Mouse (Mus musculus): ENCODE data around the gene Macc1. TPM values are rescaled to one million over a fixed set of nuclear protein-coding genes. Genes with fewer than 3 reads are reported as not detected.
A peak's percentile ranks its signal among the peaks of the same experiment; 100 is the strongest.

Macc1 gene
- polyA plus RNA-seq, 1 experiment from 2014 or later: 0.09 TPM

DNA sequence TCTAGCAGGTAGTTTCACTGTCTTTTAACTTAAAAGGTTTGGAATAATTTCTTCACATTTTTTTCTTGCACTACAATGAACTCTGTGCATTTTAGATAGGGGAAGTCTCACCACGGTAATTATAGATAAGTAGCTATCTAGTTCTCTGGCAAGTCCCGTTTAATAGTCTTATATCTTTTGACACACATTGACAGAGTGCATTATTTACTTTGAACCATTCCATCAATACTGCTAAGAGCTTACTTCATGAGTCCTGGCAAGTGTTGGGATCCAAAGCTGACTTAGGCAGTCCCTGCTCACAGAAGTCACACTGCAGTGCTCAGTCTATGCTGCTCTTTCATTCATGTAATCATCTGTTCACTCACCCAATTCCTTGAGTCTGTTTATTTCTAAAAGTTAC, 111.7 kb downstream of the Macc1 start:
- in situ Hi-C loops (cut with MboI; ENCODE audit: low pct_unique_long_range_greater_than_20kb): loop anchor here (5.0 to 10.0 kb wide), 2 partner anchors 42 to 191 kb away; partner anchors contain the start of gene Itgb8
- TF ChIP-seq CTCF (IDR thresholded peaks at IDR 0.05): no peak
- ChIA-PET CTCF (interaction anchor here (1.0 to 3.7 kb wide), 9 partner anchors 17 to 494 kb away, joined by 3 to 17 read pairs (median 5); no protein-coding TSS in a partner anchor), POLR2A (no interaction called here)
- no peaks in the 10 kb centered on the region for H3K27me3 ChIP-seq
- ATAC-seq (peak; percentile 72), DNase-seq (ENCODE audit: low read depth, low spot score) (no peak)

DNA sequence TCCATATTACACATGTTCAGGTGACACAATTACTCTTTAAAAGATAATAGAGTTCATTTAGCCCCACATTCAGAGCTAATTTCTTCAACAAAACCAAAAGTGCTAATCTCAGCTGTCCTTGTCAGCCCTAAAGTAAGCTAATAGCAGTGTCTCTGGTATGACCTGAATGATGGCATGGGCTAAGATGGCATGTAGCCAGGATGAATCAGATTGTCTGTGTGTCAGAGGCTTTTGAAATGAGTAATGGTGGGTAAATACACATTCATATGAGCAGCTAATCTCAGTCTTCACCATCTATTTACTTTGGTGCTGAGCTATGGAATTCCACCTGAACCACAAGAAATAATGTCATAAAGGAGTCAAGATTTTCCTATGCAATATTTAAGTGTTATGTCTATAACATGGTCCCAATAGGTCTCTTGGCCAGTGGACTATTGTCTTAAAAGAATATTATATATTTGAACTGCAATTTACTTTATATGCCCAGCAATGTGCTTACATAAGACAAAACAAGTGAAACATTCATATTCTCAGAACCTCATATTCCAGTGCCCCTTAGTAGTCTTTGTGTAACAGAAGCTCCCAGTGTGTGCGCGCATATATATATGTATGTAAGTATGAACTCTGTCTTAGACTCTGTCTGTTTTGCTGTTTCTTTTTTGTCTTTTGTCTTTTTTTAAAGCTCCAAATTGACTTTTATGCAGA, 112.3 kb downstream of the Macc1 start:
- in situ Hi-C loops (cut with MboI; ENCODE audit: low pct_unique_long_range_greater_than_20kb): loop anchor here (5.0 to 10.0 kb wide), 2 partner anchors 41 to 192 kb away; partner anchors contain the start of gene Itgb8
- CTCF ChIA-PET: interaction anchor here (1.0 to 3.7 kb wide), 12 partner anchors 9 to 495 kb away, joined by 3 to 17 read pairs (median 5); no protein-coding TSS in a partner anchor

DNA sequence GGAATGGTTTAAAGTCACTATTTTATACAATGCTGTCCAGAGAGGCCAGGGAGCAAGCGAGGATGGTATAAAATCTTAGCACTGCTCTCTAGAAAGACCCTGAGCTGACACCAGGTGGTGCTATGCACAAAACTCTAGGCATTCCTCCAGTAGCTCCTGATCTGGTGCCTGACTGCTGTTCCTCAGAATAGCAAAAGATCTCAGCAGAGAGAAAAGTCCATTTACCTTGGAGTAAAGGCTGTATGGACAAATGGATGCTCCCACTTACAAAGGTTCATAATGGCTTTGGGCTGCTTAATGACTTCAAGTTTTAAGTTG, 112.8 kb downstream of the Macc1 start:
- peak; percentile 87 for ATAC-seq
- DNase-seq (ENCODE audit: low read depth, low spot score): no peak
- POLR2A ChIA-PET: no interaction called here
- TF ChIP-seq CTCF (IDR thresholded peaks at IDR 0.05): peak; percentile 83
- no peaks in the 10 kb centered on the region for H3K27me3 ChIP-seq
- in situ Hi-C loops (cut with MboI; ENCODE audit: low pct_unique_long_range_greater_than_20kb): loop anchor here (5.0 to 10.0 kb wide), 2 partner anchors 40 to 192 kb away; partner anchors contain the start of gene Itgb8
- CTCF ChIA-PET: interaction anchor here (1.0 to 3.7 kb wide), 12 partner anchors 8 to 495 kb away, joined by 3 to 17 read pairs (median 5); no protein-coding TSS in a partner anchor

More for the DNA sequence above, 112.3 kb downstream of the Macc1 start:
- ATAC-seq: peak; percentile 70
- DNase-seq (ENCODE audit: low read depth, low spot score): peak; percentile 53
- TF ChIP-seq CTCF (IDR thresholded peaks at IDR 0.05): no peak
- POLR2A ChIA-PET: no interaction called here
- H3K27me3 ChIP-seq: no peaks in the 10 kb centered on the region

DNA sequence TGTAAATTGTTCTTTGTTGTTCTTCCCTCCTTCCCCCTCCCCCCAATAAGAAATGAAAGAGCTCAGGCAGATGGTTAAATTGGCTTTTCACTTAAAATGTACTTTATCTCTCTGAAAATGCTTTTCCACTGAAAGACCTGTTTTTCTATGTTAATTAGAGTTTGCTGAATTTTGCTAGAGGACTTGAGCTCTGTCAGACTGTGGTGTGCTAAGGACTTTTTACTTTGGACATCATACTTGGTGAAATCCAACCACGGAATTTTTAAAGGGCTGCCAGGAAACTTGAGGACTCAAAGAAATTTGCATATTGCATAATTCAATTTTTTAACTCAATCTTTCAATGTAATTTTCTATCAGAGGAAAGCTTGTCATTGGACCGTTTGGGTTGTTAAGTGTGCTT, 126.7 kb downstream of the Macc1 start:
- CTCF ChIA-PET: no interaction called here
- ATAC-seq: peak; percentile 76
- TF ChIP-seq CTCF (IDR thresholded peaks at IDR 0.05): no peak
- DNase-seq (ENCODE audit: low read depth, low spot score): no peak
- H3K27me3 ChIP-seq: no peaks in the 10 kb centered on the region
- in situ Hi-C loops (cut with MboI; ENCODE audit: low pct_unique_long_range_greater_than_20kb): no loop called here
- POLR2A ChIA-PET: interaction anchor here (0.6 kb wide), 1 partner anchor 278 kb away, joined by 3 read pairs; no protein-coding TSS in a partner anchor

DNA sequence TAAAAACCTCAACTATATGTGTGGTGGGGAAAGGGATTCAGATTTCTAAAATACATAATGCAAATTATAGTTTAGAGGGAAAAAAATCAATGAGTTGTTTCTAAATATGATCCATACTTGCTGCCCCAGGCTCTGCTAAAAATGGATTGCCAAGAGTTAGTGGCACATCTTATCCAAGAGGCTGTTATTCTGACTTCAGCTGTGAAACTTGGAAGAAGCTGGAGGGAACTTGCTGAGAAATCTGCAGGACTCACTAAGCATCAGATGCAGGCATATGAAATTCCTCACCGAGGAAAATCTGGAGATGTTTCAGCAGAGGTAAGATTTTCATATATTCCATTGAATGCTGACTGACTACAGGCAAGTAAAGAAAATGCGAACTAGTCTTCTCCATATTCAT, 136.0 kb downstream of the Macc1 start:
- ATAC-seq (no peak), DNase-seq (ENCODE audit: low read depth, low spot score) (no peak)
- ChIA-PET POLR2A (no interaction called here), CTCF (no interaction called here)
- H3K27me3 ChIP-seq: no peaks in the 10 kb centered on the region
- in situ Hi-C loops (cut with MboI; ENCODE audit: low pct_unique_long_range_greater_than_20kb): no loop called here
- no peak for TF ChIP-seq CTCF (IDR thresholded peaks at IDR 0.05)

DNA sequence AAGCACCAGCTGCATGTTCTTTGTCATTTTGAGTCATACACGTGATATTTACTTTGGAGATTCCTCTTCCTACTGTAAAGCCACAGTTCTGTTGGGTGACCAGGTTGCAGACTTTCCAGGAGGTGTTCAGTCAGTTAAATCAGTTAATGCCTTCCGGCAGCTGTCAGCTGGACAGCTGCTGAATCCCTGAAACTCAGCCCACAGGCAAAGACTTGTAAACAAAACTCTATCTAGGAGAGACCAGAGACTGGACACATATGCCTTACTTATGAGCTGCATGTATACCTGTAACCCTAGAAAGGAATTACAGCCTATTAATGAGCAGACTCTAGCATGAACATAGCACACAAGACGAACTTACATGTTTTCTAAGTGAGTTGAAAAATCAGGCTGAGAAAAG, 137.2 kb downstream of the Macc1 start:
- no peaks in the 10 kb centered on the region for H3K27me3 ChIP-seq
- ChIA-PET CTCF (interaction anchor here (1.6 kb wide), 1 partner anchor 25 kb away, joined by 5 read pairs; no protein-coding TSS in a partner anchor), POLR2A (no interaction called here)
- TF ChIP-seq CTCF (IDR thresholded peaks at IDR 0.05): no peak
- no peak for ATAC-seq
- no peak for DNase-seq (ENCODE audit: low read depth, low spot score)
- in situ Hi-C loops (cut with MboI; ENCODE audit: low pct_unique_long_range_greater_than_20kb): no loop called here

DNA sequence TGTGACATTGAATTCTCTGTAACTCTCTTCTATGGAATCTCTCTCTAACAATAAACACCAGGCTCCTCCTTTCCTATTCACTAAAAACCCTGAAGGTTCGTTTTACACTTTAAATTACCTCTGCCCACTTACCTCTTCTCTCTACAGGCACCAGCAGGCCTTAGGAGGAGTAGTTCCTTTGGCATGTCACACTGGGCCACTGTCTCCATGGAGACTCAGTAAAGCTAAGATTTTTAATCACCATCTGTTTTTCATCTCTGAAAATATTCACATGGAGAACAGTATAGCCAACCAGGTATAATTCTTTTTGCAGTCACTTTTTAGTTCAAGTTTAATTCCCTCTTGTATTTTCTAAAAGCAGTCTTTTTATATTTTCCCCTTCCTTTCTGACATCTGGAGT, 140.0 kb downstream of the Macc1 start:
- TF ChIP-seq CTCF (IDR thresholded peaks at IDR 0.05): no peak
- no peaks in the 10 kb centered on the region for H3K27me3 ChIP-seq
- CTCF ChIA-PET: no interaction called here
- DNase-seq (ENCODE audit: low read depth, low spot score): no peak
- in situ Hi-C loops (cut with MboI; ENCODE audit: low pct_unique_long_range_greater_than_20kb): no loop called here
- POLR2A ChIA-PET: no interaction called here
- no peak for ATAC-seq

DNA sequence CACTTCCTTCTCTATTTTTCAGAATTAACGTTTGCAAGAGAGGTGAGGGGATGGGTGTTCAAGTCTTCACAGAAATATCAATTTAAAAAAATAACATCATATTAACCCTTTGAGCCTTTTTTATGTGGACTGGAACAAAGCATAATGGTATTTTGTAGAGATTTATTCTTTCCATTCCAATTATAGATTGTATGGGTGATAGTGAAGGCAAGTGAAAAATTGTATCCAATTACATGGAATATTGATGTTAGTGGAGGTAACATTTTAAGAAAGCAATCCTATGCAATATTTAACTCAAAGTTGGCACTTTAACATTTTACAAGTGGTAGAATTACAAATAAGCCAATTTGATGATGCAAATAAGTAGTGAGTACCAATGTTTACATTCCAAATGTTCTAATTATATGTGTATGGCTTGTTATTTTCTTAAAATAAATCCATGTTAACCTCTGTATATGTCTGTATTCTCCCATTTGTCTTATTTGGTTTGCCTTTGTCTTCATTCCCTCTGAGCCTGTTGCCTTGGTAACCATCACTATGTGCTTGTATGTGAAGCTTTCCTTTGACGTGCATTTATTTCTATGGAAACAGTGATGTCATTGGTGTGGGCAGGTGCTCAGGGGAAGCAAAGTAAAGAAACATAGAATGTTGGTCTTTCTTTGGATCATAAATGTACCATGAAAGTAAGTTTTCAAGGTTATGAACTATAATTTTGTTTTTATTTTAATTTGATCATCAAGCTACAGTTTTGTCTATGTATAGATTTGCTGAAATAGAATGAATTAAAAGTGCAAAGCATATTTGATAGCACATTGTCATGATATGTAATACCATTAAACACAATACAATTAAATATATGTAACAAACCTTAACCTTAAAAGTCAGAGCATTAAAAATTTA, 150.2 kb downstream of the Macc1 start:
- in situ Hi-C loops (cut with MboI; ENCODE audit: low pct_unique_long_range_greater_than_20kb): no loop called here
- ChIA-PET CTCF (no interaction called here), POLR2A (no interaction called here)
- H3K27me3 ChIP-seq: no peaks in the 10 kb centered on the region
- DNase-seq (ENCODE audit: low read depth, low spot score) (no peak), ATAC-seq (no peak)
- TF ChIP-seq CTCF (IDR thresholded peaks at IDR 0.05): no peak

DNA sequence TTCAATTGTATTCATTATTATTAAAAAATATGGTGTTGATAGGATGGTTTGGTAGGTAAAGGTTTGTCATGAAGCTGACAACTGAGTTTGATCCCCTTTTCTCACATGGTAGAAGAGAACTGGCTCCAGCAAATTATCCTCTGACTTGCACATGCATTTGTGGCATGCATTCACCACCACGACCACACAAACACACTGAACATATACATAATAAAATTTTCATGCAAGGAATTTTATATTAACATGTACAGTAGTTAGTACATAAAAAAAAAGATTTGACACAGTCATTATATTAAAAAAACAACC, 150.8 kb downstream of the Macc1 start:
- DNase-seq (ENCODE audit: low read depth, low spot score) (no peak), ATAC-seq (no peak)
- ChIA-PET POLR2A (no interaction called here), CTCF (no interaction called here)
- TF ChIP-seq CTCF (IDR thresholded peaks at IDR 0.05): no peak
- H3K27me3 ChIP-seq: no peaks in the 10 kb centered on the region
- in situ Hi-C loops (cut with MboI; ENCODE audit: low pct_unique_long_range_greater_than_20kb): loop anchor here (5.0 kb wide), 2 partner anchors 38 to 233 kb away; no protein-coding TSS in a partner anchor

DNA sequence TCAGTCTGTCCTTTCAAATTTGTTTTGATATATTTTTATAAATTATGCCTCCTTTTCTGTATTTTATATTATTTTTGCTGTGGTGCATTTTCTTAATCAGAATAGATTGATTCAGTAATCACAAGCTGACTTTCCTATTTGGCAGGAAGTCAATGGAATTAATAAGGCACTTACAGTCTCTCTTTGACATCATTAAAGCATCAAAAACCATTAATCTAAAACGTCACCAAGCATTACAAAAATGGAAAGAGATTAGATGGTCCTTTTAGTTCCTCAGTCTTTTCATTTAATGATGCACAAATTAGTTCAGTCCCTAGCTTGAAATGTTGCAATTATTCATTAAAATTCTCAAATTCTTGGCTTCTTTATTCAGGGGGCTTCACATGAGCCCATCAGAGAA, 153.6 kb downstream of the Macc1 start:
- in situ Hi-C loops (cut with MboI; ENCODE audit: low pct_unique_long_range_greater_than_20kb): loop anchor here (5.0 kb wide), 2 partner anchors 40 to 235 kb away; no protein-coding TSS in a partner anchor
- no peaks in the 10 kb centered on the region for H3K27me3 ChIP-seq
- ChIA-PET POLR2A (no interaction called here), CTCF (no interaction called here)
- ATAC-seq (no peak), DNase-seq (ENCODE audit: low read depth, low spot score) (no peak)
- TF ChIP-seq CTCF (IDR thresholded peaks at IDR 0.05): no peak

DNA sequence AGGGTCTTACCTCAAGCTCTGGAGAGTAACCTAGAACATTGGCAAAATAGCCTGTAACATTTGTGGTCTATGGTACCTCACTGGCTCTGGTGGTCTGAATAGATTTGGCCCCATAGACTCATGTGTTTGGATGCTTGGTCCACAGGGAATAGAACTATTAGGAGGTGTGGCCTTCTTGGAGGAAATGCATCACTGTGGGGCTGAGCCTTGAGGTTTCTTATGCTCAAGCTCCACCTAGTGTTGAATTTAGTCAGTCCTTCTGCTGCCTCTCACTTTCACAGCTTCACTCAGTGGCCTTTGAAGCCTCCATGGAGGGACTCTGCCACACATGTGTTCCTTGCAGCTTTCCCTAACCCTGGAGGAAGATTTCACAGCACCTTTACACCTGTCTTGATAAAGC, 156.2 kb downstream of the Macc1 start:
- TF ChIP-seq CTCF (IDR thresholded peaks at IDR 0.05): peak; percentile 69
- POLR2A ChIA-PET: no interaction called here
- no peak for DNase-seq (ENCODE audit: low read depth, low spot score)
- ATAC-seq: peak; percentile 92
- in situ Hi-C loops (cut with MboI; ENCODE audit: low pct_unique_long_range_greater_than_20kb): loop anchor here (10.0 kb wide), 2 partner anchors 445 to 535 kb away; no protein-coding TSS in a partner anchor
- CTCF ChIA-PET: interaction anchor here (1.0 to 2.9 kb wide), 7 partner anchors 15 to 444 kb away, joined by 3 to 17 read pairs (median 5); no protein-coding TSS in a partner anchor
- no peaks in the 10 kb centered on the region for H3K27me3 ChIP-seq

All from Patski (cell line).